Mouse (Mus musculus) kidney, embryonic 14.5 days (tissue): ENCODE results near the gene Gimap7. TPM values are rescaled to one million over a fixed set of nuclear protein-coding genes. Genes with fewer than 3 reads are reported as not detected.

Experiments used
- ATAC-seq: fragments of 200-750 bp; cut with Nextera tagmentation; 2 replicates; pipeline ENCODE4 v1.8.0; 2017; ENCODE audit warnings: moderate number of reproducible peaks, mild to moderate bottlenecking, moderate TSS enrichment, moderate library complexity; ENCODE audit not compliant: low FRiP score, low TSS enrichment
- H3K27ac ChIP-seq: fragments of 300-500 bp; sonication (generic); 2 replicates; pipeline ENCODE4 v1.5.1; 2014; ENCODE audit warnings: low read depth, mild to moderate bottlenecking, low read length, moderate library complexity, mixed read lengths
- H3K27me3 ChIP-seq: fragments of 300-500 bp; sonication (generic); 2 replicates; pipeline ENCODE4 v1.6.1; 2014; ENCODE audit warnings: mild to moderate bottlenecking, low read length; ENCODE audit not compliant: control insufficient read depth, insufficient read depth
- H3K36me3 ChIP-seq: fragments of 300-500 bp; sonication (generic); 2 replicates; pipeline ENCODE4 v1.6.1; 2014; ENCODE audit warnings: low read length, mixed read lengths; ENCODE audit not compliant: control insufficient read depth, insufficient read depth
- H3K4me1 ChIP-seq: fragments of 300-500 bp; sonication (generic); 2 replicates; pipeline ENCODE4 v1.6.1; 2014; ENCODE audit warnings: low read length, mixed read lengths; ENCODE audit not compliant: control insufficient read depth, insufficient read depth
- H3K4me2 ChIP-seq: fragments of 300-500 bp; sonication (generic); replicated peaks from 2 replicates; pipeline ENCODE4 v1.6.1; 2014; ENCODE audit warnings: low read depth, mild to moderate bottlenecking, low read length
- H3K4me3 ChIP-seq: fragments of 300-500 bp; sonication (generic); 2 replicates; pipeline ENCODE4 v1.5.1; 2014; ENCODE audit warnings: mild to moderate bottlenecking, low read length
- H3K9ac ChIP-seq: fragments of 300-500 bp; sonication (generic); 2 replicates; pipeline ENCODE4 v1.6.1; 2014; ENCODE audit warnings: low read depth, mild to moderate bottlenecking, low read length, moderate library complexity
- H3K9me3 ChIP-seq: fragments of 300-500 bp; sonication (generic); 2 replicates; pipeline ENCODE4 v1.6.1; 2016; ENCODE audit warnings: low read length; ENCODE audit not compliant: control insufficient read depth
- WGBS: fragments of 180-500 bp; shearing (Covaris S2); extraction: QIAGEN DNeasy Blood & Tissue Kit; methylation state at CpG from one replicate; pipeline ENCODE4 v1.1.7; 2014; 5-methylcytosine and 5-hydroxymethylcytosine counted together
- polyA plus RNA-seq: library from polyadenylated mRNA; unstranded; fragments of >200 nt; fragmentation: Nextera tagmentation; extraction: Ambion mirVana; gene quantifications from 2 replicates; pipeline ENCODE4 v1.2.1, GENCODE M21; 2014

Gimap7 gene
- polyA plus RNA-seq, 1 experiment from 2014 or later, result not detected

DNA sequence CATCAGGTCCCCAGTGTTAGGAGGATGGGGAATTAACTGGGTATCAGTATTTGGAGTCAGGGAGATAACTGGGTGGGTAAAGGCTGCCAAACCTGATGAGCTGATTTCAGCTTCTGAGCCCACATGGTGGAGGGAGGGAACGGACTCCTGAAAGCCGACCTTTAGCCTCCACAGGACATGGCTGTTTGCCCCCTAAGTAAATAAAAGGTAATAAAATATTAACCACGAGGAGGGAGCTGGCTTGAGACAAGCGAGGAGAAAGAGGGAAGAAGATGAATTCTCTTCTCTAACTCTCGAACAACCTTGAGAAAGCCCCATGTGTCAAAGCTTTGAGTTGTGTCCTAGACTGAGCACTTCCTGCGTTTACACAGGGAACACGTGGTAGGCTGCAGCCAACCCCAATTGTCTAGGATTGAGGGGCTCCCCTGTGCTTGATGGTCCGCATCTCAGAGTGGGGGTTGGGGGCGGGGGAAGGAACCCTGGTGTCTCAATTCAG lies 23.3 kb downstream of the Gimap7 start:
- Histone ChIP-seq H3K9ac (no peak overlapping the region), H3K4me3 (no peak overlapping the region), H3K9me3 (no peaks in the 10 kb centered on the region), H3K27ac (no peak overlapping the region; the same call in 1 of the 2 replicates), H3K27me3 (peaks cover 14% of the 10 kb centered on the region), H3K36me3 (no peaks in the 10 kb centered on the region), H3K4me2 (peak overlapping the region; percentile 75; the same call in 1 of the 2 replicates), H3K4me1 (peaks cover 5% of the 10 kb centered on the region; the same call in 1 of the 2 replicates)
- ATAC-seq, result peak; percentile 53; the same call in 1 of the 2 replicates
- WGBS, result 14% methylated on average over 9 of the region's 9 CpGs

DNA sequence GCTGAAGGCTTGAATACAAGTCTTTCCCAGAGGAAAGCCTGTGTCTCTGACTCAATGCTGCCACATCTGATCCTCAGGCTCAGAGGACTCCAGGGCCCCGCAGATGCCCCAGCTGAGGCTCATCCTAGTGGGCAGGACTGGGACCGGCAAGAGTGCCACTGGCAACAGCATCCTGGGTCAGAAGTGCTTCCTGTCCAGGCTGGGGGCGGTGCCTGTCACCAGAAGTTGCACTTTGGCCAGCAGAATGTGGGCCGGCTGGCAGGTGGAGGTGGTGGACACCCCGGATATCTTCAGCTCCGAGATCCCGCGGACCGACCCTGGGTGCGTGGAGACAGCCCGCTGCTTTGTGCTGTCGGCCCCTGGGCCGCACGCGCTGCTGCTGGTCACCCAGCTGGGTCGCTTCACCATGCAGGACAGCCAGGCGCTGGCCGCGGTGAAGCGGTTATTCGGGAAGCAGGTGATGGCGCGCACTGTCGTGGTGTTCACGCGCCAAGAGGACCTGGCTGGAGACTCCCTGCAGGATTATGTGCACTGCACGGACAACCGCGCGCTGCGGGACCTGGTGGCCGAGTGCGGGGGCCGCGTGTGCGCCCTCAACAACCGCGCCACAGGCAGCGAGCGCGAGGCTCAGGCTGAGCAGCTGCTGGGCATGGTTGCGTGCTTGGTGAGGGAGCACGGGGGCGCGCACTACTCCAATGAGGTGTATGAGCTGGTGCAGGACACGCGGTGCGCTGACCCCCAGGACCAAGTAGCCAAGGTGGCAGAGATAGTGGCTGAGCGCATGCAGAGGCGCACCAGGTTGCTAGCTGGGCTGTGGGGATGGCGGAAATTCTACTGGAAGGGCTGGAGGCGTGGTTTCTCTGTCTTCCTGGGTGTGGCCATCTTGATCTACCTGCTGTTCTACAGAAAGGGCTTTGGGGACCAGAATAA lies 24.3 kb downstream of the Gimap7 start:
- WGBS, result 3% methylated on average over 52 of the region's 52 CpGs
- H3K36me3 ChIP-seq, result no peaks in the 10 kb centered on the region
- peak overlapping the region; percentile 19; the same call in 1 of the 2 replicates for H3K27ac ChIP-seq
- H3K27me3 ChIP-seq, result peaks cover 14% of the 10 kb centered on the region
- H3K4me3 ChIP-seq, result peak overlapping the region; percentile 45
- H3K9me3 ChIP-seq, result no peaks in the 10 kb centered on the region
- H3K9ac ChIP-seq, result peak overlapping the region; percentile 47
- peak; percentile 53 for ATAC-seq
- H3K4me1 ChIP-seq, result peaks cover 5% of the 10 kb centered on the region; the same call in 1 of the 2 replicates
- peak overlapping the region; percentile 75 for H3K4me2 ChIP-seq

DNA sequence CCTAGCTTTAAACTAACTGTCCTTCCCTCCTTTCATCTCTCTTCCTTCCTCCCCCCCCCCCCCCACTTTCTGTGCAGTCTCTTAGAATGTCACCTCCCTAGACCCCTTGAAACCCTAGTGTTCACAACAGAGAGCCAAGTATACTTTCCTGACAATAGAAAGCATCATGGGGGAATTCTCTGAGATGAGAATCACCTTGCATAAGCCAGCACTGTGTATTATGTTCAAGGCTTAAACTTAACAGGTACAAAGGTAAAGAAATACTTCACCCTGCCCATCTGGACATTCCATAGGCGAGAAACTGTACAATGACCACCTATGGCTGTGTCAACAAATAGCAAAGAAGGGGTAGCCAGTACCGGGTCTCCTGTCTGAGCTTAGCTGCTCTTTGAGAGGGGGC lies 27.1 kb downstream of the Gimap7 start:
- peaks cover 5% of the 10 kb centered on the region; the same call in 1 of the 2 replicates for H3K4me1 ChIP-seq
- H3K9ac ChIP-seq, result no peak overlapping the region
- no peak for ATAC-seq
- H3K27me3 ChIP-seq, result peaks cover 14% of the 10 kb centered on the region
- 70% methylated on average over 2 of the region's 2 CpGs for WGBS
- no peaks in the 10 kb centered on the region for H3K9me3 ChIP-seq
- H3K4me2 ChIP-seq, result no peak overlapping the region
- H3K36me3 ChIP-seq, result no peaks in the 10 kb centered on the region
- no peak overlapping the region for H3K4me3 ChIP-seq
- peak overlapping the region; percentile 38; the same call in 1 of the 2 replicates for H3K27ac ChIP-seq

DNA sequence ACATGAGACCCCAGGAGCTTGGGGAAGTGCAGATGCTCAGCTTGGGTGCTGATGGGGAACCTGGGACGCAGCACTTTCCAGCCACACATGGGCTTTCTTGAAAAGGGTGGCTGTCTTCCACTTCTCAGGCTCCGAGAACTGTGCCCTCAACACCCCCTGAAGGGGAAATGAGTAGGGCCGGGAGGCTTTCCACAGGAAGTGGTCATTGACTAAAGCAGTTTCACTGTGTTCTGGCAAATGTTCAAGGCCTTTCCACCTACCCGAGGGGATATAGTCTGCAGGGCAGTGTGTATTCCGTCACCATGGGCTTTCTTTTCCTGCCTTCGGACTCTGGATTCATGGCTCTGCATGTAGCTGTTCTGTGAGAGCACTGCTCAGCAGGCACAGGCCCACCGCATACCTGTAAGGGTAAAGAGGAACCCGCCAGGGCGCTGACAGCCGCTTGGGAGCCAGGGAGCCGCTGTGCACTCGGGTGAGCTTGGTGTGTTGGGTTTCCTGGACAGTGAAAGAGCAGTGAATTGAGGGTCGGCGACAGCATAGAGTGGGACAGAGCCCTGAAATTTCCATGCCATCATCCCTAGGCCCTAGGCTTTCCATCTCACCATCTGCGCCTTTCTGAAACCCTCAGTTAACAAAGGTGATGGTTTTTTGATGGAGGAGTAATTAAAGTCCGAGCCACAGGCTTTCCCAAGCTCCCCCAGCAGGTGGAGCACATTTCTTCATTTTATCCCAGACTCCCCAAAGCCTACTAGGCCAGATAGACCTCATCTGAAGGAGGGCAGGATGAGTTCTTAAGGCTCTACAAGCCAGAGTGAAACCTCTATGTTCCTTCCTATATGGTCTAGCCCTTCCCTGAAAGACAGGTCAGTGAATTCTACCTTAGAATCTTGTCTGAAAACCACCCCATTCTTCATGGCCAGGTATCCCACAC lies 27.8 kb downstream of the Gimap7 start, which contains the start of gene Gimap5:
Gene Gimap5, plus strand, starts transcription at position 239 of the 931 bp plus-strand sequence.
- ATAC-seq, result no peak; the same call in 1 of the 2 replicates
- Histone ChIP-seq H3K9ac (no peak within 1 kb of the TSS; the same call in 1 of the 2 replicates), H3K4me1 (peaks cover 5% of the 10 kb centered on the region; the same call in 1 of the 2 replicates), H3K27me3 (peaks cover 14% of the 10 kb centered on the region), H3K36me3 (no peaks in the 10 kb centered on the region), H3K9me3 (no peaks in the 10 kb centered on the region), H3K4me2 (0 out of 2 replicates have a peak within 1 kb of the TSS, but pooled peaks have one; percentile 12), H3K27ac (peak within 1 kb of the TSS; percentile 70; the same call in 1 of the 2 replicates), H3K4me3 (peak within 1 kb of the TSS; percentile 10; the same call in 1 of the 2 replicates)
- 48% methylated on average over 16 of the region's 16 CpGs for WGBS

DNA sequence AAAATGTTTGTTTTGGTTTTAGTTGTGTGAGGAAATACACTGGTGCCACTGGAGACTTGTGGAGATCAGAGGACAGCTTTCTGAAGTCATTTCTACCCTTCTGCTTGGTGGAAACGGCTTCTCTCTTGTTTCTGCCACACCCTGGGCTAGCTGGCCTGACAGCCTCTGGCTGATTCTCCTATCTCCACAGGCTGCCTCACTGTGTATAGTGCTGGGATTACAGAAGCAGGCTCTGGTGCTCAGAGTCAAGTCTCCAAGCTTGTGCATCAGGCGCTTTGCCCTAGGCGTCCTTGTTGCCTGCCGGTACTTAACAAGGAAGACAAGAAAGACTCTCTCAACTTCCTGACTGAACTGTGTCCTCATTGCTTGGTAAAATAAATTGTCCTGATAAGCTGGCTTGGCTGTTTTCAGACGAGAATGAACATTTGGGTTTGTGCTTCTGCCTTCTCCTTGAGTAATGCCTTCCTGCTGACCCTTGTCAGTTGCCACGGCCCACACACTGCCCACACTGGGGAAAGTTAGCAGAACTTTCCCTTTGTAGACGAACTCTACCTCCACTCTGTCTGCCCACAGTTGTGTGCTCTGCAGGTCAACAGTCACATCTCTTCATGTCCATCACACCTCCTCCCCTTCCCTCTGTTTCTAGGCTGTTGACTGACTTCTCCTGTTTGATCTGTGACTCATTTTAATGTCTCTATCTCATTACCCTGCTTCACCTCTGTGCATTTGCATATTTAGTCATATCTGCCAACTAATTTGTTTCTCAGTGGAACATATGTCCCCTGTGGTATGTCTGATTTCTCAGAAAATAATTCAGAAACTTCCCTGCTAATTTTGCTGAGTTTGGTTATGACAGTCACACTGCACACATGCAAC lies 28.9 kb downstream of the Gimap7 start:
- no peak for ATAC-seq
- Histone ChIP-seq H3K4me3 (peak overlapping the region; percentile 10; the same call in 1 of the 2 replicates), H3K9me3 (no peaks in the 10 kb centered on the region), H3K9ac (no peak overlapping the region; the same call in 1 of the 2 replicates), H3K4me1 (peaks cover 4% of the 10 kb centered on the region; the same call in 1 of the 2 replicates), H3K27ac (peak overlapping the region; percentile 42; the same call in 1 of the 2 replicates), H3K36me3 (no peaks in the 10 kb centered on the region), H3K4me2 (peak overlapping the region; percentile 12; the same call in 1 of the 2 replicates), H3K27me3 (peaks cover 10% of the 10 kb centered on the region)
- WGBS, result 43% methylated on average over 7 of the region's 7 CpGs

DNA sequence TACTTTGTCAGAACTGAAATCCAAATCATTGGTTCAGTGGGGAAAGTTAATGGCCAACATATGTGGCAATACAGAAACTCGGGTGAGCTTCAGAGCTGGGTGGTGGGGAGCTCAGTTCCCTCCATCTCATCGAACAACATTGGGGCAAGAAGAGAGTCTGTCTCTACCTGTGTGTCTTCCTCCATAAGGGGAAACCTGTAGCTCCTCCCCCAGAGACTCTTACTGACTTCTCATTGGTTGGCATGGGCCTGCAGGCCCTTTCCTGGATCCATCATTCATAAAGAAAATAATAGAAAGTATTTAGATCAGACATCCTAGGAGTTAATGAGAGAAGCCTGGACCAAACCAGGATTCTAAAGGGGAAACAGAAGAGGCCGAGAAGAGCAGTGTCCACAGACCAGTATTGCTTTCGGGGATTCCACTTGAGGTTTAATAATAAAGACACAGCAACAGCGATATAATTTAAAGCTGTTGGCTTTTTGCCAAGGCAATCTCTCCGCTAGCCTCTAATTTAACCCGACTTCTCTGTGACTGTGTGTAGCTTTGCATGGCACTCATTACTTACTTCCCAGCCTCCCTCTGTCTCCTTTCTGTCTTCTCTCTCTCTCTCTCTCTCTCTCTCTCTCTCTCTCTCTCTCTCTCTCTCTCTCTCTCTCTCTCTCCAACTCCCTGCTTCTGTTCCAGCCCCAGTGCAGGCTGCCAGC lies 45.3 kb downstream of the Gimap7 start:
- ATAC-seq, result no peak

DNA sequence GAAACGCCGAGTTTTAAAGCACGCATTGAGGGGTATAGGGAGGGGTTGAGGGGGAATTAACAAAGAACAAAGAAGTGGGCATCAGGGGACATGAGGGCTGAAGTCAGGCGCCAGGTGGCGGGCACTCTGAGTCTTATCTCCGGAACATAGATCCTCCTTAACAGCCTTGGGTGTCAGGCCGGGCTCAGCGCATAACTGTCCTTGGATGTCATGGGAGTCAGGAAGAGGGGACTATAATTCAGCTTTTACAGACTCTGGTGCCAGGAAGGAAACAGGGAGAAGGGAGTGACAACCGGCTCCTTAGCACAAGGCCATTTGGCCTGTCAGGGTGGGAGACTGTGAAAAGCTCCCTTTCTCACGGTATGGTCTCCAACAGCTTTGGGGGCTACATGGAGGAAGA lies 46.1 kb downstream of the Gimap7 start:
- ATAC-seq, result no peak
- Histone ChIP-seq H3K27ac (no peak overlapping the region), H3K4me1 (no peaks in the 10 kb centered on the region), H3K27me3 (no peaks in the 10 kb centered on the region), H3K4me2 (no peak overlapping the region), H3K9ac (no peak overlapping the region), H3K4me3 (no peak overlapping the region), H3K9me3 (0 out of 2 replicates have a peak, but pooled peaks cover 3% of the 10 kb centered on the region), H3K36me3 (no peaks in the 10 kb centered on the region)
- 88% methylated on average over 10 of the region's 10 CpGs for WGBS

More for the DNA sequence above, 45.3 kb downstream of the Gimap7 start:
- Histone ChIP-seq H3K36me3 (no peaks in the 10 kb centered on the region), H3K27me3 (no peaks in the 10 kb centered on the region), H3K4me1 (no peaks in the 10 kb centered on the region), H3K27ac (no peak overlapping the region), H3K4me2 (no peak overlapping the region), H3K9me3 (0 out of 2 replicates have a peak, but pooled peaks cover 3% of the 10 kb centered on the region), H3K9ac (no peak overlapping the region), H3K4me3 (no peak overlapping the region)
- 72% methylated on average over 7 of the region's 7 CpGs for WGBS
